ENCODE assay signal across 8 mouse cellular contexts in genomic region chr10:61715462-61715837, GRCm38 (mm10). TPM values are rescaled to one million over a fixed set of nuclear protein-coding genes. Genes with fewer than 3 reads are reported as not detected.
DNase-seq lines count a peak whose midpoint lies in the region; ATAC-seq and TF ChIP-seq lines count a peak whose summit lies in the region.

No protein-coding gene starts in this region.

- H3K4me1 ChIP-seq in heart, embryonic 14.5 days (ENCODE audit: control insufficient read depth in 2 of 2, insufficient read depth in 2 of 2, low read length in 2 of 2) = peaks cover 11 to 12% of the 10 kb centered on the region in 2 experiments
- H3K4me1 ChIP-seq in ES-E14 (ENCODE audit: control insufficient read depth in 2 of 2, insufficient read depth in 2 of 2, low read length in 2 of 2, poor library complexity in 1 of 2) = peaks cover 0 to 8% of the 10 kb centered on the region in 2 experiments; a peak in 3 of 4 replicates
- H3K4me1 ChIP-seq in forebrain, postnatal 0 days (ENCODE audit: insufficient read depth) = no peaks in the 10 kb centered on the region

- H3K36me3 ChIP-seq in heart, embryonic 14.5 days (ENCODE audit: control insufficient read depth, insufficient read depth, low read length) = no peaks in the 10 kb centered on the region
- H3K36me3 ChIP-seq in ES-E14 (ENCODE audit: control insufficient read depth, insufficient read depth, low read length, poor library complexity, severe bottlenecking) (no peaks in the 10 kb centered on the region), macrophage (ENCODE audit: inconsistent target) (no peaks in the 10 kb centered on the region)
- no peaks in the 10 kb centered on the region for H3K36me3 ChIP-seq in forebrain, postnatal 0 days (ENCODE audit: insufficient read depth)

- no peak for ATAC-seq in heart, embryonic 14.5 days (ENCODE audit: insufficient number of reproducible peaks, insufficient read depth, low FRiP score, low read depth)
- peak; percentile 38 for ATAC-seq in forebrain, postnatal 0 days

- 4% methylated on average over 11 of the region's 11 CpGs for WGBS in heart, embryonic 14.5 days
- 3% methylated on average over 11 of the region's 11 CpGs for whole genome bisulfite sequencing in forebrain, postnatal 0 days
- 9% methylated on average over 11 of the region's 11 CpGs for WGBS in macrophage (ENCODE audit: missing documents)

- DNase-seq in heart, adult 18-20 months = no peak
- DNase-seq in ES-E14 (ENCODE audit: low read depth, low spot score) = no peak
- no peak for DNase-seq in forebrain, postnatal 0 days
- no peak for DNase-seq in urinary bladder, postnatal 36 days (ENCODE audit: low spot score in 2 of 2)
- DNase-seq in right cerebral cortex, adult 2 months (ENCODE audit: low spot score in 2 of 2) = no peak
- DNase-seq in right cerebral cortex, postnatal 25 days = no peak

- in situ Hi-C loops in ES-E14 (cut with MboI; ENCODE audit: low sequenced_read_pairs in 2 of 2, unreplicated experiment in 2 of 2) = no loop called here

- H3K4me2 ChIP-seq in heart, embryonic 14.5 days (ENCODE audit: low read length) = peak overlapping the region; percentile 91
- peak overlapping the region; percentile 83 for H3K4me2 ChIP-seq in forebrain, postnatal 0 days (ENCODE audit: low read depth)

- no peaks in the 10 kb centered on the region for H3K9me3 ChIP-seq in heart, embryonic 14.5 days (ENCODE audit: control insufficient read depth, low read length)
- H3K9me3 ChIP-seq in ES-E14 (ENCODE audit: control insufficient read depth, insufficient read depth, low read depth, low read length) = no peaks in the 10 kb centered on the region
- H3K9me3 ChIP-seq in forebrain, postnatal 0 days (ENCODE audit: low read length) = no peaks in the 10 kb centered on the region

- peak overlapping the region; percentile 2 to 47; a peak in 1 of 4 replicates for H3K27ac ChIP-seq in heart, embryonic 14.5 days (replicated peaks in 1 of 2; ENCODE audit: control insufficient read depth in 1 of 2, insufficient read depth in 1 of 2, low read depth in 2 of 2, low read length in 2 of 2)
- no peak overlapping the region for H3K27ac ChIP-seq in ES-E14 (ENCODE audit: insufficient read depth, low read depth, low read length, poor library complexity, severe bottlenecking)
- no peak overlapping the region for H3K27ac ChIP-seq in forebrain, postnatal 0 days (ENCODE audit: low read depth, low read length)
- peak overlapping the region; percentile 38 for H3K27ac ChIP-seq in macrophage

- H3K9ac ChIP-seq in heart, embryonic 14.5 days (ENCODE audit: low read length) = peak overlapping the region; percentile 82
- peak overlapping the region; percentile 54 for H3K9ac ChIP-seq in ES-E14 (ENCODE audit: insufficient read depth, low read depth, low read length, poor library complexity, severe bottlenecking)
- H3K9ac ChIP-seq in forebrain, postnatal 0 days = peak overlapping the region; percentile 51

- H3K27me3 ChIP-seq in heart, embryonic 14.5 days (ENCODE audit: control insufficient read depth, insufficient read depth, low read length) = no peaks in the 10 kb centered on the region
- no peaks in the 10 kb centered on the region for H3K27me3 ChIP-seq in forebrain, postnatal 0 days (ENCODE audit: insufficient read depth, low read length)

- no peaks in the 10 kb centered on the region; the same call in 1 of the 2 replicates for H3K79me2 ChIP-seq in macrophage (ENCODE audit: inconsistent target)

- no peak for TF ChIP-seq CTCF in forebrain, postnatal 0 days (IDR thresholded peaks at IDR 0.05; ENCODE audit: low read depth)

- H3K4me3 ChIP-seq in heart, embryonic 14.5 days (ENCODE audit: control insufficient read depth in 1 of 2, insufficient read depth in 1 of 2, low read depth in 1 of 2, low read length in 2 of 2) = peak overlapping the region; percentile 74 to 79
- H3K4me3 ChIP-seq in ES-E14 (ENCODE audit: insufficient read depth in 1 of 2, low read depth in 1 of 2, low read length in 2 of 2, poor library complexity in 1 of 2, severe bottlenecking in 1 of 2) = peak overlapping the region; percentile 70 to 79
- H3K4me3 ChIP-seq in forebrain, postnatal 0 days (ENCODE audit: low read depth, low read length) = peak overlapping the region; percentile 47
- peak overlapping the region; percentile 82 for H3K4me3 ChIP-seq in macrophage (ENCODE audit: inconsistent target)

TF ChIP-seq in ES-E14, 5 proteins besides CTCF, POLR2A, EP300 and RAD21:
- no peak for TF ChIP-seq CHD2 (IDR thresholded peaks at IDR 0.05; ENCODE audit: low read depth, low read length)
- no peak for TF ChIP-seq ZC3H11A (IDR thresholded peaks at IDR 0.05; ENCODE audit: borderline replicate concordance, low read depth, low read length)
- no peak for TF ChIP-seq HCFC1 (IDR thresholded peaks at IDR 0.05; ENCODE audit: borderline replicate concordance, insufficient read depth, low read length)
- TF ChIP-seq MAFK (IDR thresholded peaks at IDR 0.05; ENCODE audit: insufficient read depth, low read depth, low read length) = no peak
- no peak for TF ChIP-seq ZNF384 (IDR thresholded peaks at IDR 0.05; ENCODE audit: low read depth, low read length)

RNA-seq across cellular contexts. Expression of gene Aifm2, which starts 0.4 kb away (rescaled TPM):
- 20.7 and 23.1 TPM in 2 replicates for polyA plus RNA-seq in heart, embryonic 14.5 days (2014; fragmentation: Nextera tagmentation; extraction: Ambion mirVana)
- 10 to 100 TPM; 25.6 to 32.3 TPM for total RNA-seq in heart, adult 18-20 months (2021)
- total RNA-seq in ES-E14 (2012; rRNA removed) = 13.3 and 13.4 TPM in 2 replicates
- total RNA-seq in forebrain, postnatal 0 days (2014; rRNA removed) = 11.5 and 13.0 TPM in 2 replicates
- 8.4 and 11.7 TPM in 2 replicates for polyA plus RNA-seq in forebrain, postnatal 0 days (2015; fragmentation: Nextera tagmentation; extraction: Ambion mirVana)
- 10 to 100 TPM in 24 of 26 experiments, 1 to 10 TPM in 2; 9.5 to 49.0 (median 28.9) TPM for total RNA-seq in macrophage (2018; cell fraction: chromatin; rRNA removed)
- total RNA-seq in macrophage (2018; cell fraction: cytosol; rRNA removed) = 10 to 100 TPM; 10.3 to 19.1 (median 14.2) TPM
- 10 to 100 TPM in 25 of 26 experiments, 1 to 10 TPM in 1; 8.7 to 29.9 (median 21.0) TPM for total RNA-seq in macrophage (2018; cell fraction: nucleus; rRNA removed)
- polyA plus RNA-seq in macrophage (2018) = 13.8 to 16.2 TPM (median 16.0 TPM) in 3 replicates

RNA-seq across cellular contexts. Expression of gene Tysnd1, which starts 20.1 kb away (rescaled TPM):
- polyA plus RNA-seq in heart, embryonic 14.5 days (2014; fragmentation: Nextera tagmentation; extraction: Ambion mirVana) = 25.7 and 27.5 TPM in 2 replicates
- 10 to 100 TPM; 23.8 to 25.8 TPM for total RNA-seq in heart, adult 18-20 months (2021)
- 33.5 and 42.8 TPM in 2 replicates for total RNA-seq in ES-E14 (2012; rRNA removed)
- 50.5 and 56.8 TPM in 2 replicates for total RNA-seq in forebrain, postnatal 0 days (2014; rRNA removed)
- polyA plus RNA-seq in forebrain, postnatal 0 days (2015; fragmentation: Nextera tagmentation; extraction: Ambion mirVana) = 34.0 and 34.4 TPM in 2 replicates
- total RNA-seq in macrophage (2018; cell fraction: chromatin; rRNA removed) = 10 to 100 TPM in 12 of 26 experiments, 1 to 10 TPM in 14; 3.7 to 20.0 (median 9.2) TPM
- 10 to 100 TPM in 23 of 26 experiments, 1 to 10 TPM in 3; 7.0 to 18.4 (median 13.6) TPM for total RNA-seq in macrophage (2018; cell fraction: cytosol; rRNA removed)
- 10 to 100 TPM in 19 of 26 experiments, 1 to 10 TPM in 7; 6.4 to 28.4 (median 12.1) TPM for total RNA-seq in macrophage (2018; cell fraction: nucleus; rRNA removed)
- 9.0 to 16.4 TPM (median 13.3 TPM) in 3 replicates for polyA plus RNA-seq in macrophage (2018)

RNA-seq across cellular contexts. Expression of gene Sar1a, which starts 35.4 kb away (rescaled TPM):
- polyA plus RNA-seq in heart, embryonic 14.5 days (2014; fragmentation: Nextera tagmentation; extraction: Ambion mirVana) = 169 and 175 TPM in 2 replicates
- total RNA-seq in heart, adult 18-20 months (2021) = 100 to 1,000 TPM; 180 to 192 TPM
- 145 and 158 TPM in 2 replicates for total RNA-seq in ES-E14 (2012; rRNA removed)
- 188 and 221 TPM in 2 replicates for total RNA-seq in forebrain, postnatal 0 days (2014; rRNA removed)
- 208 and 213 TPM in 2 replicates for polyA plus RNA-seq in forebrain, postnatal 0 days (2015; fragmentation: Nextera tagmentation; extraction: Ambion mirVana)
- 100 to 1,000 TPM in 21 of 26 experiments, 10 to 100 TPM in 5; 81.2 to 210 (median 128) TPM for total RNA-seq in macrophage (2018; cell fraction: chromatin; rRNA removed)
- 10 to 100 TPM; 65.7 to 88.2 (median 75.5) TPM for total RNA-seq in macrophage (2018; cell fraction: cytosol; rRNA removed)
- 100 to 1,000 TPM in 18 of 26 experiments, 10 to 100 TPM in 8; 75.3 to 163 (median 113) TPM for total RNA-seq in macrophage (2018; cell fraction: nucleus; rRNA removed)
- polyA plus RNA-seq in macrophage (2018) = 78.1 to 97.0 TPM (median 84.0 TPM) in 3 replicates

Comparison
In these comparisons a context has a peak if more than half of its experiments do, and no peak if none do; other contexts are left out.
1. H3K27ac ChIP-seq: peak in heart, embryonic 14.5 days (2 of 2) and macrophage (single experiment); none in ES-E14 (single experiment) and forebrain, postnatal 0 days (single experiment).
2. Peak in every context shown above with its lines, with median percentiles within 50 percentile points of each other: H3K4me3 ChIP-seq and H3K9ac ChIP-seq.